Mouse (Mus musculus): ENCODE measurements at regions not wholly inside any gene's neighbourhood (a gene's known extent, or its start where the extent isn't known, plus 50 kb on each side); places are given as distances from the start of the nearest gene placed in this dataset.

GRCm38 (mm10) chr7:70165501-70165900, 201.0 kb downstream of the Nr2f2 start:
- TF ChIP-seq CTCF (conservative IDR thresholded peaks at IDR 0.05; ENCODE audit: insufficient read depth, insufficient read length, low read depth, low read length) (no peak), POLR2A (IDR thresholded peaks at IDR 0.05; ENCODE audit: low read depth, low read length) (no peak)
